Mouse (Mus musculus) midbrain, embryonic 13.5 days (tissue): ENCODE results near the gene Gm43552. TPM values are rescaled to one million over a fixed set of nuclear protein-coding genes. Genes with fewer than 3 reads are reported as not detected.

Source experiments
- ATAC-seq: fragments of 200-750 bp; cut with Nextera tagmentation; 2 replicates; pipeline ENCODE4 v1.8.0; 2017; ENCODE audit warnings: mild to moderate bottlenecking, moderate TSS enrichment, moderate library complexity
- H3K27ac ChIP-seq: fragments of 300-500 bp; sonication (generic); 2 replicates; pipeline ENCODE4 v1.5.1; 2015; ENCODE audit warnings: inconsistent platforms, mild to moderate bottlenecking, moderate library complexity
- H3K27me3 ChIP-seq: fragments of 300-500 bp; sonication (generic); 2 replicates; pipeline ENCODE4 v1.6.1; 2015; ENCODE audit warnings: mild to moderate bottlenecking, inconsistent platforms
- H3K36me3 ChIP-seq: fragments of 300-500 bp; sonication (generic); 2 replicates; pipeline ENCODE4 v1.6.1; 2015; ENCODE audit warnings: mild to moderate bottlenecking, inconsistent platforms
- H3K4me1 ChIP-seq: fragments of 300-500 bp; sonication (generic); replicated peaks from 2 replicates; pipeline ENCODE4 v1.6.1; 2015; ENCODE audit warnings: inconsistent platforms
- H3K4me2 ChIP-seq: fragments of 300-500 bp; sonication (generic); replicated peaks from 2 replicates; pipeline ENCODE4 v1.6.1; 2015; ENCODE audit warnings: moderate library complexity, mild to moderate bottlenecking, inconsistent platforms
- H3K4me3 ChIP-seq: fragments of 300-500 bp; sonication (generic); replicated peaks from 2 replicates; pipeline ENCODE4 v1.5.1; 2015; ENCODE audit warnings: mild to moderate bottlenecking, inconsistent platforms
- H3K9ac ChIP-seq: fragments of 300-500 bp; sonication (generic); replicated peaks from 2 replicates; pipeline ENCODE4 v1.6.1; 2015; ENCODE audit warnings: mild to moderate bottlenecking, inconsistent platforms
- H3K9me3 ChIP-seq: fragments of 300-500 bp; sonication (generic); 2 replicates; pipeline ENCODE4 v1.6.1; 2016; ENCODE audit warnings: mild to moderate bottlenecking, inconsistent platforms
- WGBS: fragments of 180-500 bp; shearing (Covaris S2); methylation state at CpG from one replicate; pipeline ENCODE4 v1.1.7; 2015; 5-methylcytosine and 5-hydroxymethylcytosine counted together
- polyA plus RNA-seq: library from polyadenylated mRNA; unstranded; fragments of >200 nt; fragmentation: Nextera tagmentation; extraction: Ambion mirVana; gene quantifications from 2 replicates; pipeline ENCODE4 v1.2.1, GENCODE M21; 2015

The Gm43552 gene
- polyA plus RNA-seq, 1 experiment from 2014 or later, result not detected

DNA sequence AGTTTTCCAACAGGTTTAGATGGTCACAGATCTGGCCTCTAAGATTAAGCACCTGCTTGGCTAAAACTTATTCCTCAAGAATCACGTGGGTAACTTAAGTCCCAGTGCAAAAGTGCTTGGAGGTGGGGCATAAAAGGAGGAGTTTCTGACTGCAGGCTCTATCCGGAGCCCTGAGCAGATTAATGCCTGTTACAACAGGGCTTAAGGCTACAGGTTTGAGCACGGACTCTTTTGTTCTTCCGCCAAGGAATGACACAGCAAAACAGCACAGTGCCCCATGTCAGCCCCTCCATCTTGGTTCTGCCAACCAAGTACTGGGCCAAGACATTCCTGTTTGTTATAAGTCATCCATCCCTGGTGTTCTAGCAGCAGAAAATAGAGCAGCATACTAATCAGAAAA, 64.3 kb downstream of the Gm43552 start:
- no peaks in the 10 kb centered on the region for H3K9me3 ChIP-seq
- WGBS, result 34% methylated on average over 4 of the region's 4 CpGs
- H3K27me3 ChIP-seq, result no peaks in the 10 kb centered on the region
- H3K9ac ChIP-seq, result no peak overlapping the region
- H3K4me2 ChIP-seq, result no peak overlapping the region
- no peak for ATAC-seq
- peaks cover 16% of the 10 kb centered on the region for H3K4me1 ChIP-seq
- H3K27ac ChIP-seq, result no peak overlapping the region
- H3K36me3 ChIP-seq, result peaks cover 36% of the 10 kb centered on the region
- H3K4me3 ChIP-seq, result no peak overlapping the region

DNA sequence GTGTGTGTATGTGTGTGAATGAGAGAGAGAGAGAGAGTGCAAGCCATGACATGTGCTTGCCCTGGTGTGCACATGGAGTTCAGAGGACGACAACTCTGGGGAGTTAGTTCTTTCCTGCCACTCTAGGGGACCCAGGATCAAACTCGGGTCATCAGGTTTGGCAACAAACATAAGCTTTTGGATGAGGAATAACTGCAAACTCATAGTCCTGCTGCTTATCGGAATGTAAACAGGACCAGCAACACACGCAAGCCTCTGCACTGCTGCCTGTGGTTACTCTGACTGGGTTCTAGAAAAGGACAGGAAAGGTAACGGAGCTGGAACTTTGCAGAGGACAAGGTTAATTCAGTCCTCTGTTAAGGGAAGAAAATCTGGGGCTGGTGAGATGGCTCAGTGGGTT, 67.4 kb downstream of the Gm43552 start:
- Histone ChIP-seq H3K36me3 (peaks cover 62% of the 10 kb centered on the region), H3K27ac (no peak overlapping the region), H3K9ac (no peak overlapping the region), H3K4me3 (no peak overlapping the region), H3K9me3 (no peaks in the 10 kb centered on the region), H3K4me1 (0 out of 2 replicates have a peak, but pooled peaks cover 4% of the 10 kb centered on the region), H3K4me2 (no peak overlapping the region), H3K27me3 (no peaks in the 10 kb centered on the region)
- WGBS, result 90% methylated on average over 5 of the region's 5 CpGs
- ATAC-seq, result no peak

DNA sequence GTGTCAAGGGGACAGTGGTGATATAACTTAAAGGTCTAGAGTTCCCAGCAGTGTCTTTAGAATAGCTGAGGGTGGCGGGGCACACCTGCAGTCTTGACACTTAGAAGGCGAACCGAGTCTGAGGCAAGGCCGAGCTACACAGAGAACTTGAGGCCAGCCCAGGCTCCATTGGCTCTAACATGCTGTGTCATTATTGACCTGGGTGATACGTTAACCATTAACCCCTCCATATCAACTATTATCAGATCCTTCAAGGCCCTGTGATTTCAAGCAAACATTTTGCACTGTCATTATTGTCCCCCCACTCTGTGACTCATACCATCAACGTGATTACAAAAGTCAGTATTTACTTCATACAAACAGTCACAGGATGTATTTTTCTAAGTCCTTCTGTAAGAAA, 68.4 kb downstream of the Gm43552 start:
- H3K27ac ChIP-seq, result no peak overlapping the region
- no peak overlapping the region for H3K9ac ChIP-seq
- no peak overlapping the region for H3K4me2 ChIP-seq
- no peaks in the 10 kb centered on the region for H3K9me3 ChIP-seq
- peaks cover 70% of the 10 kb centered on the region for H3K36me3 ChIP-seq
- 0 out of 2 replicates have a peak, but pooled peaks cover 4% of the 10 kb centered on the region for H3K4me1 ChIP-seq
- 93% methylated on average over 6 of the region's 6 CpGs for WGBS
- H3K4me3 ChIP-seq, result no peak overlapping the region
- no peak for ATAC-seq
- H3K27me3 ChIP-seq, result no peaks in the 10 kb centered on the region

DNA sequence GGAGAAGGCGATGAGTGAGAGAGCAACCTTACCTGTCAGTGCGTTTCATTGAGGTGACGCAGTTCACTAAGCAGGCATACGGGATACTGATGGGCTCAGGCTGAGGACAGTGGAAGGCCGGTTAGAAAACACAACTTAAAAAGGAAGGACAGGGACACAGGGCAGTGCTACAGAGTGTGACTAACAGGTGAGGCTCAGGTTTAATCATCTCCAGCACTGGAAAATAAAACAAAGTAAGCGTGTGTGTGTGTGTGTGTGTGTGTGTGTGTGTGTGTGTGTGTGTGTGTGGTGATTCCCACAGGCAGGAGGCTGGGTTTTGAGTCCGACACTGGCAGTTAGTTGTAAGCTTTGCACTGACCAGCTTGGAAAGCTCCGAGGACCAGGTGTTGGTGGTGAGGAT, 69.8 kb downstream of the Gm43552 start:
- whole genome bisulfite sequencing, result 96% methylated on average over 8 of the region's 8 CpGs
- no peaks in the 10 kb centered on the region for H3K4me1 ChIP-seq
- H3K36me3 ChIP-seq, result peaks cover 81% of the 10 kb centered on the region
- no peak overlapping the region for H3K27ac ChIP-seq
- H3K27me3 ChIP-seq, result no peaks in the 10 kb centered on the region
- ATAC-seq, result no peak
- no peak overlapping the region for H3K4me2 ChIP-seq
- H3K9me3 ChIP-seq, result no peaks in the 10 kb centered on the region
- no peak overlapping the region for H3K4me3 ChIP-seq
- H3K9ac ChIP-seq, result no peak overlapping the region

DNA sequence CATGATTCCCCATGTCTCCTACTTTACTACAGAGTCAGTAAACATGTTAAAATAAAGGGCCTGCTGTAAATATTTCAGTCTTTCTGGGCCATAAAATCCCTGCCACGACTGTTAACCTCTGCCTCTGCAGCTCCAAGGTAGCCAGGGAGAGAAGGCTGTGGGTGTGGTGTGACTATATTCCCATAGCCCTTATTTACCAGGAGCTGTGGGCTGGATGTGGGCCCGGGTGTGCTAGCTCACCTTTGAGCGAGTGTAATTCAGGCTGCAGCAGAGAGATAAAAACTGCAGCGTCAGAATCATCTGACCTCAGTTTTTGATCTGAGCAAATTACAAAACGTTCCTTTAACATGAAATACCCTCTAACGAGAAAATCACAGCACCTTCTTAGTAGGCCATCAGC, 71.8 kb downstream of the Gm43552 start:
- no peak overlapping the region for H3K4me2 ChIP-seq
- H3K27me3 ChIP-seq, result no peaks in the 10 kb centered on the region
- H3K9ac ChIP-seq, result no peak overlapping the region
- no peak overlapping the region for H3K4me3 ChIP-seq
- no peaks in the 10 kb centered on the region for H3K9me3 ChIP-seq
- WGBS, result 87% methylated on average over 6 of the region's 6 CpGs
- H3K27ac ChIP-seq, result no peak overlapping the region
- H3K36me3 ChIP-seq, result peaks cover 85% of the 10 kb centered on the region
- no peak for ATAC-seq
- H3K4me1 ChIP-seq, result peaks cover 5% of the 10 kb centered on the region

DNA sequence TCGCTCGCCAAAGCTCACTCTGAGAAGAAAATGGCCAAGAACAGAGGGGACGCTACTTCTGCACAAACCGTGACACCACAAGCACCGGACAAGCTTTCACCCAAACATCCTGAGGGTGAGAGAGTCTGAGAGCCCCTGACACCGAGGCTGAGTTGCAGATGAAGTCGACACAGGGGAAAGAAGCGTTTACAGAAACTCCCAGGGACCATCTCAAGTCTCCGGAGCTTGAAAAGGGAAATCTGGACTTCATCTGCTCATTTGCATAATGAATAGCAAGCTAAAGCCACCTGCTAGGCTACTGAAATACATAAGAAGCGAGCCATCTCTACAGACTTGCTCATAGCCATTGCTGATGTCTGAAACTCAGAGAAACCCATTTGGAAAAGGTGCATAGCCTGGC, 73.5 kb downstream of the Gm43552 start:
- Histone ChIP-seq H3K27ac (no peak overlapping the region), H3K4me1 (peaks cover 8% of the 10 kb centered on the region), H3K36me3 (peaks cover 80% of the 10 kb centered on the region), H3K4me3 (no peak overlapping the region), H3K9me3 (no peaks in the 10 kb centered on the region), H3K4me2 (no peak overlapping the region), H3K9ac (no peak overlapping the region), H3K27me3 (no peaks in the 10 kb centered on the region)
- ATAC-seq, result no peak
- WGBS, result 70% methylated on average over 10 of the region's 10 CpGs

DNA sequence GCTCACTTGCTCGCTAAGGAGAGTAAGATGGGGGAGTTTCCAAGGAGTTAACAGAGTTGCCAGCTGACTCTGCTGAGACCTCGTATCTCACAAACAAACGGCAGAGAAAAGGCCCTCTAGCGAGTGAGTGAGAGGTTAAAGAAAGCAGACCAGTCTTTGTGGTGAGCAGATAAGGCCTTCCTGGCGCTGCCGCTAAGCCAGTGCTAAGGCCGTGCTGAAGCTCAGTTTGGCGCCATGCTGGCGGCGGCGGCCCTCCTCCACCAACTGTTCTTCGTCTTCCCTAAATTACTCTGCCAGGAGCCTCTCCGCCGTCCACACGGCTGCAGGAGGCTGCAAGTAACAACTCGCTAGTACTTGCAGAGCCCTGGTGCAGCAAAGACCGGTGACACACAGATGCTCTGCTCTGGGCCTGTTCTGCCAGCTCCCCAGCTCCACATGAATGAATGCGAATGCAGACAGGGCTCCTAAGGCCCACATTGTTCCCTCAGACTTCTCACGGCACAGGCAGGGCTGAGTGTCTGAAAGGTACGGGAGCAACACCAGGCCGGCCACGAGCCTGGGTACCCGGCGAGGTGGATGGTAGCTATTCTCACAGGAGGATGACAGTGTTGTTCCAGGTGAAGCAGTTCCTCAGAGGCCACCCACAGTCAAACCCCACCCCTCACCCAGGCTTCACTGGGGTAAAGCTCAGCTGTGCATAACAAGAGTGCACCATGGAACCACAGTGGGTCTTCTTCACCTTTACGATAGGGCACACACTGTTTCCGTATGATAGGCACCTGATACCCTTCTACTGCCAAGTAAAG, 76.8 kb downstream of the Gm43552 start:
- peak; percentile 37; the same call in 1 of the 2 replicates for ATAC-seq
- Histone ChIP-seq H3K4me1 (peaks cover 8% of the 10 kb centered on the region), H3K27me3 (no peaks in the 10 kb centered on the region), H3K9me3 (no peaks in the 10 kb centered on the region), H3K4me3 (no peak overlapping the region; the same call in 1 of the 2 replicates), H3K4me2 (no peak overlapping the region), H3K27ac (peak overlapping the region; percentile 35; the same call in 1 of the 2 replicates), H3K9ac (peak overlapping the region; percentile 52), H3K36me3 (peaks cover 73% of the 10 kb centered on the region)
- 21% methylated on average over 26 of the region's 26 CpGs for WGBS

DNA sequence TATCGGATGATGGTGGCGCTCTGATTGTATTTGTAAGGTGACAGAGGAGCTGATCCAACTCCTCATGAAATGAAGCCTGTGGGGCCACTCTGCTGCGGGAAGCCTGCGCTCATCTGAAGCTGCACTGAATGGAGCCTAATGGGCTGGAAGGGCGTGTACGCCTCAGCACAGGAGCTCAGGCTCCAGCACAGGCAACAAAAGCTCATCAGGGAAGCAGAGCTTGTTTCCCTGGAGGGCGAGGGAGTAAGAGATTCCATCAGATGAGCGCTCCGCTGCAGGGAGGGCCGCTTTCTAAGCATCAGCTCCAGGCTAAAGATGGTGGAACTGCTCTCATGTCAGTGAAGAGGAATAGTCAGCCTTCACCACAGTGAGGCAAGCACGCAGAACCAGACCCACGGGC, 84.6 kb downstream of the Gm43552 start:
- 22% methylated on average over 12 of the region's 12 CpGs for WGBS
- Histone ChIP-seq H3K27me3 (no peaks in the 10 kb centered on the region), H3K36me3 (peaks cover 74% of the 10 kb centered on the region), H3K9me3 (no peaks in the 10 kb centered on the region), H3K4me2 (no peak overlapping the region), H3K4me3 (no peak overlapping the region), H3K9ac (0 out of 2 replicates have a peak overlapping the region, but pooled peaks have one; percentile 24), H3K4me1 (peaks cover 4% of the 10 kb centered on the region; the same call in 1 of the 2 replicates), H3K27ac (peak overlapping the region; percentile 19)
- ATAC-seq, result no peak

DNA sequence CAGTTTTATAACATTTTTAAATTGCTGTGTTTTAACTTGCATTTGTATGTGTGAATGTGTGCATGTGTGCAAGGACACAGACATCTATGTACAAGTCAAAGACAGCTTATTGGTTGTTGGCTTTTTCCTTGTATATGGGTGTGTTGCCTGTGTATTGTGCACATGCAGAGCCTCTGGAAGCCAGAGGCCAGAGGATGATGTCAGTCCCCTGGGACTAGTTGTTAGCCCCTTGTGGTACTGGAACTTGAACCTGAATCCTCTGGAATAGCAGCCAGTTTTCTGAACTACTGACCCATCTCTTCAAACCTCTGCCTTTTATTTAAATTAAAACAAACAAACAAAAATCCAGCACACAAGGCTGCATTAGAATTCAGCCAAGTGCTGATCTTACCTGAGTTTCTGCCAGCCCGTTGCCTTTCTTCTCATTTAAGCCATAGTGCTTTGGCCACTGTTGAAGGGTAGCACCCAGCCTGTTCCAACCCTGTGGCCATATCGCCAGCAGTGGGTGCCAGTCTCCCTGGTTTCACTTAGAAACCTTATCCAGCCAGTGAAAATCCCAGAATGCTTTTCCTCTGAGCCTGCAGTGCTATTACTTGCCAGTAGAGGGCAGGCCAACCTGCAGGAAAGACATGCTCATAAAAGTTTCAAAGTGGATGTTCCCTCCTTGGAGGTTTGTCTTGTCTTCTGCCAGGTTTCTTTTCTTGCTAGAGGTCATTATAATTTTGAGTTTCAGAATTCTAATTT, 91.2 kb downstream of the Gm43552 start:
- Histone ChIP-seq H3K27me3 (no peaks in the 10 kb centered on the region), H3K36me3 (peaks cover 73% of the 10 kb centered on the region), H3K27ac (no peak overlapping the region), H3K4me1 (no peaks in the 10 kb centered on the region), H3K4me3 (no peak overlapping the region), H3K4me2 (no peak overlapping the region), H3K9ac (no peak overlapping the region), H3K9me3 (no peaks in the 10 kb centered on the region)
- no peak for ATAC-seq
- WGBS, result 29% methylated on average over 2 of the region's 2 CpGs

DNA sequence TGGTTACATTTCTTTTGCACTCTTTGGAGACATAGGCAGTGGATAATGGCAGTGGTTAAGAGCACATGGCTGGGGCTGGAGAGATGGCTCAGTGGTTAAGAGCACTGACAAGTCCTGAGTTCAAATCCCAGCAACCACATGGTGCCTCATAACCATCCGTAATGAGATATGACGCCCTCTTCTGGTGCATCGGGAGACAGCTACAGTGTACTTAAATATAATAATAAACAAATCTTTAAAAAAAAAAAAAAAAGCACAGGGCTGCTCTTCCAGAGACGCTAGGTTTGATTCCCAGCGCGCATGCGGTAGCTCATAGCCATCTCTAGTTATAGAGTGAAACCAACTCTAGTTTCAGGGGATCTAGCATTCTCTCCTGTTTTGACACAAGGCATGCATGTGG, 98.2 kb downstream of the Gm43552 start:
- no peaks in the 10 kb centered on the region for H3K9me3 ChIP-seq
- H3K36me3 ChIP-seq, result peaks cover 44% of the 10 kb centered on the region
- H3K27ac ChIP-seq, result no peak overlapping the region
- H3K4me2 ChIP-seq, result no peak overlapping the region
- 89% methylated on average over 7 of the region's 7 CpGs for WGBS
- peaks cover 26% of the 10 kb centered on the region for H3K4me1 ChIP-seq
- H3K27me3 ChIP-seq, result no peaks in the 10 kb centered on the region
- H3K4me3 ChIP-seq, result no peak overlapping the region
- no peak for ATAC-seq
- H3K9ac ChIP-seq, result no peak overlapping the region

DNA sequence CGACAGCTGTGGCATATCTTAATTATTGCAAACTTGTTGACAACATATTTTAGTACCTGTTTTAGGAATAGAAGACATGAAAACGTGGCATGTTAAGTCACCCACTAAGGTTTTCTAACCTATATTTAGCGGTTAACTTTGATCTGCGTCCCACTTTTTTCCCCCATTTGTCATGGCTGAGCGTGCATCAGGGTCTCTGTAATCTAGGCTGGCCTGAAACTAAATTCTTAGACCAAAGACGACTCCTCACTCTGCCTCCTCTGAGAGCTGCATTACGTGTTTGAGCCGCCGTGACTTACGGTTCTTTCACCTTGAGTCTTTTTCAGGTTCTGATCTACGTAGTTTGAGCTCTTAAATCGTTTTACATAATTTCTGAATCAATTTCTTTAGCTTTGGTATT, 100.9 kb downstream of the Gm43552 start:
- Histone ChIP-seq H3K9ac (peak overlapping the region; percentile 76), H3K36me3 (peaks cover 52% of the 10 kb centered on the region), H3K27me3 (no peaks in the 10 kb centered on the region), H3K4me1 (peaks cover 37% of the 10 kb centered on the region), H3K9me3 (no peaks in the 10 kb centered on the region), H3K4me3 (peak overlapping the region; percentile 98), H3K27ac (peak overlapping the region; percentile 75), H3K4me2 (peak overlapping the region; percentile 78)
- 4% methylated on average over 12 of the region's 12 CpGs for WGBS
- peak; percentile 15 for ATAC-seq
